Mouse (Mus musculus) midbrain, embryonic 14.5 days (tissue): ENCODE data around the gene Abhd2. TPM values are rescaled to one million over a fixed set of nuclear protein-coding genes. Genes with fewer than 3 reads are reported as not detected.

ENCODE experiments used
- ATAC-seq: fragments of 200-750 bp; cut with Nextera tagmentation; 2 replicates; pipeline ENCODE4 v1.8.0; 2017; ENCODE audit warnings: moderate number of reproducible peaks, moderate library complexity; ENCODE audit not compliant: low FRiP score, low TSS enrichment
- DNase-seq: peaks from one replicate; pipeline ENCODE4 v3.0.0-alpha.2; 2015
- H3K27ac ChIP-seq: fragments of 300-500 bp; sonication (generic); replicated peaks from 2 replicates; pipeline ENCODE4 v1.5.1; 2014; ENCODE audit warnings: mild to moderate bottlenecking, low read depth, low read length, moderate library complexity
- H3K27me3 ChIP-seq: fragments of 300-500 bp; sonication (generic); 2 replicates; pipeline ENCODE4 v1.6.1; 2014; ENCODE audit warnings: low read length, control low read depth, mixed read lengths; ENCODE audit not compliant: control insufficient read depth, insufficient read depth
- H3K36me3 ChIP-seq: fragments of 300-500 bp; sonication (generic); 2 replicates; pipeline ENCODE4 v1.6.1; 2014; ENCODE audit warnings: low read length, control low read depth; ENCODE audit not compliant: control insufficient read depth, insufficient read depth
- H3K4me1 ChIP-seq: fragments of 300-500 bp; sonication (generic); 2 replicates; pipeline ENCODE4 v1.6.1; 2014; ENCODE audit warnings: mild to moderate bottlenecking, antibody characterized with exemption, low read length, control low read depth; ENCODE audit not compliant: control insufficient read depth, insufficient read depth
- H3K4me2 ChIP-seq: fragments of 300-500 bp; sonication (generic); 2 replicates; pipeline ENCODE4 v1.6.1; 2014; ENCODE audit warnings: mild to moderate bottlenecking, low read length, moderate library complexity
- H3K4me3 ChIP-seq: fragments of 300-500 bp; sonication (generic); replicated peaks from 2 replicates; pipeline ENCODE4 v1.5.1; 2014; ENCODE audit warnings: low read depth, low read length
- H3K9ac ChIP-seq: fragments of 300-500 bp; sonication (generic); replicated peaks from 2 replicates; pipeline ENCODE4 v1.6.1; 2014; ENCODE audit warnings: mild to moderate bottlenecking, low read length, moderate library complexity
- H3K9me3 ChIP-seq: fragments of 300-500 bp; sonication (generic); 2 replicates; pipeline ENCODE4 v1.6.1; 2016; ENCODE audit warnings: low read length, control low read depth, mixed read lengths; ENCODE audit not compliant: control insufficient read depth
- WGBS: fragments of 180-500 bp; shearing (Covaris S2); extraction: QIAGEN DNeasy Blood & Tissue Kit; methylation state at CpG from one replicate; pipeline ENCODE4 v1.1.7; 2014; 5-methylcytosine and 5-hydroxymethylcytosine counted together
- polyA plus RNA-seq: library from polyadenylated mRNA; unstranded; fragments of >200 nt; fragmentation: Nextera tagmentation; extraction: Ambion mirVana; gene quantifications from 2 replicates; pipeline ENCODE4 v1.2.1, GENCODE M21; 2014

The Abhd2 gene
- polyA plus RNA-seq, 1 experiment from 2014 or later: 21.5 TPM

DNA sequence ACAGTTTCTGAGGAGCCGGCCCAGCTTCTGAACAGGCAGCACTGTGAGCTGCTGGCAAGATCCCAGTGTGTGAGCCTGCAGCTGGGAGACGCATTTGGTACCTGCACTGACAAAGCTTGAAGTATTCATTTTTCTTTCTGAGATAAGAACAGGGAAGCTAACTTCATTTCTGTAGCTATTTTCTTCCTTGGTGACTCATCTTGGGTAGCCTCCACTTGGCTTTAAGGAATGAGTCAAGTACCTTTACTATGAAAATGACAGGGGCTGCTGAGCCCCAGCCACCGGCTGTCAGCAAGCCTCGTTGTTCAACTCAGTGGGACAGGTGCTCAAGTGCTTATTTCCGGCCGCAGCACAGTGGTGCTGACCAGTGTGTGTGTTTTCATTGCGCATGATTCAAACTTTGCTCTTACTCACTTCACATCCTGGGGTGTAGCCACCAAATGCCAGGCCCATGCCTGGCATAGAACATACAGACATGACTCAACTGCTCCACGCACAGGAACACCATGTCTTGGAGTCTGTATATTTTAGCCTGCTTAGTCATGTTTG lies 63.4 kb downstream of the Abhd2 start:
- Histone ChIP-seq H3K4me3 (no peak overlapping the region), H3K9ac (no peak overlapping the region), H3K9me3 (no peaks in the 10 kb centered on the region), H3K36me3 (peaks cover 16% of the 10 kb centered on the region), H3K4me2 (no peak overlapping the region), H3K4me1 (no peaks in the 10 kb centered on the region), H3K27ac (no peak overlapping the region), H3K27me3 (no peaks in the 10 kb centered on the region)
- 96% methylated on average over 8 of the region's 8 CpGs for WGBS
- ATAC-seq (no peak), DNase-seq (no peak)

GRCm38 (mm10) chr7:79345902-79346301 lies 72.9 kb downstream of the Abhd2 start:
- DNase-seq: peak; percentile 65
- Histone ChIP-seq H3K36me3 (peaks cover 28% of the 10 kb centered on the region), H3K4me2 (no peak overlapping the region), H3K9ac (no peak overlapping the region), H3K27ac (no peak overlapping the region), H3K4me3 (no peak overlapping the region), H3K4me1 (no peaks in the 10 kb centered on the region), H3K9me3 (no peaks in the 10 kb centered on the region), H3K27me3 (no peaks in the 10 kb centered on the region)
- ATAC-seq: no peak
- WGBS: 54% methylated on average over 4 of the region's 4 CpGs

GRCm38 (mm10) chr7:79346555-79347075 lies 73.6 kb downstream of the Abhd2 start:
- no peak for ATAC-seq
- peaks cover 30% of the 10 kb centered on the region for H3K36me3 ChIP-seq
- 82% methylated on average over 8 of the region's 8 CpGs for WGBS

GRCm38 (mm10) chr7:79347108-79347813 lies 74.3 kb downstream of the Abhd2 start:
- Histone ChIP-seq H3K9me3 (no peaks in the 10 kb centered on the region), H3K4me1 (no peaks in the 10 kb centered on the region), H3K36me3 (peaks cover 35% of the 10 kb centered on the region), H3K9ac (no peak overlapping the region), H3K4me3 (no peak overlapping the region), H3K27ac (no peak overlapping the region), H3K4me2 (no peak overlapping the region), H3K27me3 (no peaks in the 10 kb centered on the region)
- ATAC-seq (no peak), DNase-seq (no peak)
- 70% methylated on average over 13 of the region's 13 CpGs for WGBS

More at GRCm38 (mm10) chr7:79346555-79347075, 73.6 kb downstream of the Abhd2 start:
- Histone ChIP-seq H3K4me2 (no peak overlapping the region), H3K9me3 (no peaks in the 10 kb centered on the region), H3K4me1 (no peaks in the 10 kb centered on the region), H3K4me3 (no peak overlapping the region), H3K9ac (no peak overlapping the region), H3K27me3 (no peaks in the 10 kb centered on the region), H3K27ac (no peak overlapping the region)
- no peak for DNase-seq

GRCm38 (mm10) chr7:79348816-79349215 lies 75.8 kb downstream of the Abhd2 start:
- Histone ChIP-seq H3K9ac (no peak overlapping the region), H3K27ac (no peak overlapping the region), H3K36me3 (peaks cover 44% of the 10 kb centered on the region), H3K9me3 (no peaks in the 10 kb centered on the region), H3K4me1 (no peaks in the 10 kb centered on the region), H3K4me3 (no peak overlapping the region), H3K4me2 (no peak overlapping the region), H3K27me3 (no peaks in the 10 kb centered on the region)
- WGBS: 88% methylated on average over 8 of the region's 8 CpGs
- ATAC-seq: no peak
- DNase-seq: no peak

DNA sequence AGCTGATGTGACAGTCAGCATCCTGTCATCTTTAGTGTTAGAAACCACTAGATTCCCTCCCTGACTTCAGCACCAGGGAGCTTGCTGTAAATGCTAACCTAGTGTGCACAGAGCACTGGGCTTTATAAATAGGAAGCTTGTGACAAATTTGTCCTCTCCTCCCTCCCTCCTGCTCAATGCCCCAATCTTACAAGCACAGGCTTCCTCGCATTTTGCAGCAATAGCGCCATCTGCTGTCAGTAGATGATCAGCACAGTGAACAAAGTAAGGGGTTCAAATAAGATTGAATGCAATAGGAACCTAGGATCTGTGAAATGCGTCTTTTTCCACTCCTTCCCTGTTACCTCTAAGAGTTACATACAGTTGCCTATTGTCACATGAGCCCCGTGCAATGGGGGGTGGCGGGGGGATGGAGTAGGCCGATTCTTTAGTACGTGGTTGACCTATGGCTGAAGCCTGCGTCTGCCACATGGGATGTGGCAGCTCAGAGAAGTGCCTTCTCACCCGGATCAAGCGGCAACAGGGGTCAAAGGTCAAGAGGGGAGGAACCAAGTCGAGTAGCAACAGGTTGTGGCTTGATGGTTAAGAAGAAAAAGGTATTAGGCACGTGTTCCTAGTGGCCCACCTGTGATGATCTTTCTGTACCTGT lies 76.9 kb downstream of the Abhd2 start:
- DNase-seq (peak; percentile 93), ATAC-seq (peak; percentile 59; the same call in 1 of the 2 replicates)
- Histone ChIP-seq H3K9me3 (no peaks in the 10 kb centered on the region), H3K4me2 (no peak overlapping the region), H3K36me3 (peaks cover 52% of the 10 kb centered on the region), H3K4me1 (no peaks in the 10 kb centered on the region), H3K9ac (no peak overlapping the region), H3K27ac (no peak overlapping the region), H3K4me3 (no peak overlapping the region), H3K27me3 (no peaks in the 10 kb centered on the region)
- WGBS: 33% methylated on average over 12 of the region's 12 CpGs

DNA sequence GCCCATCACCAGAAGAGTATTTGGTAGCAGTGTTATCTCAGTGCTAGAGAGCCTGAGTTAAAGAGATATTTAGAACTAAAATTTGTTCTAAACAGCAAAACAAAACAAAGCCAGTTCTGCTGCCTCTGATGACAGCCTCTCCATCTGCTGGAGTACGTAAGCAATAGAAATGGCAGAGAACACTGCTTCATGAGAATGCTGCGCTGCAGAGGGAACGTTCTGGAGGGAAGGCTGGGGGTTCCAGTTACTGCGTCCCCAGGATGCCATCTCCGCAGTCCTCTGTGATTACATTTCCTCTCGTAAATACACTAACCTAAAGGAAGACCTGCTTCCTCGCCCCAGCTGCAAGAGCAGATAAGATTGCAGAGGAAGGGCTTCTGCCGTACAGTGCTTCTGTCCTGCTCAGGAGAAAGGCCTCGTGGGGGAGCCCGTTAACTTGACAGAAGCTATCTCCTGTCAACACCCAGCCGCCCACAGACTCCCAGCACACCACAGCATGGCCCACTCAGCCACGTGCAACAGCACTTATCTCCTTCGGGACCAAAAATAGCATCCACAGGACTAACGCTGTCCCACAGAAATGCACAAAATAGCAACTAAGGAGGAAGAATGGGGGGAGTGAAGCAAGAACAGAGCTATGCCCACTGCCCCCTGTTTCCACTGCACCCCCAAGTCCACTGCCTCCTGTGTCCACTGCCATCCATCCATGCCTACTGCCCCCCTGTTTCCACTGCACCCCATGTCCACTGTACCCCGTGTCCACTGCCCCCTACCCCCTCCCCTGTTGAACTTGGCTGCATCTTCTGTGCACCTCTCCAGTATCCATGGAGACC lies 85.6 kb downstream of the Abhd2 start:
- H3K9me3 ChIP-seq: no peaks in the 10 kb centered on the region
- H3K36me3 ChIP-seq: peaks cover 76% of the 10 kb centered on the region
- no peak overlapping the region for H3K4me2 ChIP-seq
- no peak for DNase-seq
- no peaks in the 10 kb centered on the region for H3K4me1 ChIP-seq
- WGBS: 82% methylated on average over 15 of the region's 15 CpGs
- no peak overlapping the region for H3K4me3 ChIP-seq
- no peak overlapping the region for H3K9ac ChIP-seq
- no peaks in the 10 kb centered on the region for H3K27me3 ChIP-seq
- no peak for ATAC-seq
- no peak overlapping the region for H3K27ac ChIP-seq

DNA sequence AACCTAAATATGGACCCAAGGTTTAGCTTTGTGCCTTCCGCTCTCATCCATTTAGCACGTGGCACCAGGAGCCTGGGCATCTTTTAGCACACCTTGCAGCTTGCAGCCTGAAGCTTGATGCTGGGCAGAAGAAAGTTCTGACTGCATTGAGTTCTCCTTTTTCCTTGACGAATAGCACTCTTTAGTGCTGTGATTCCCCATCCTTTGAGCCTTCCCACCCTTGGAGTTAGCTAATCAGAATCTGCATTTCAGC lies 86.1 kb downstream of the Abhd2 start:
- no peaks in the 10 kb centered on the region for H3K4me1 ChIP-seq
- no peak overlapping the region for H3K27ac ChIP-seq
- peaks cover 72% of the 10 kb centered on the region for H3K36me3 ChIP-seq

More for the DNA sequence above, 86.1 kb downstream of the Abhd2 start:
- ATAC-seq: no peak
- no peak for DNase-seq
- H3K9ac ChIP-seq: no peak overlapping the region
- no peaks in the 10 kb centered on the region for H3K9me3 ChIP-seq
- H3K27me3 ChIP-seq: no peaks in the 10 kb centered on the region
- WGBS: 86% methylated on average over 3 of the region's 3 CpGs
- no peak overlapping the region for H3K4me3 ChIP-seq
- H3K4me2 ChIP-seq: no peak overlapping the region
